Mouse (Mus musculus): Measurements from ENCODE around the gene Pepd. TPM values are rescaled to one million over a fixed set of nuclear protein-coding genes. Genes with fewer than 3 reads are reported as not detected.

Gene Pepd
- polyA plus RNA-seq, 1 experiment, result 4.7 TPM

DNA sequence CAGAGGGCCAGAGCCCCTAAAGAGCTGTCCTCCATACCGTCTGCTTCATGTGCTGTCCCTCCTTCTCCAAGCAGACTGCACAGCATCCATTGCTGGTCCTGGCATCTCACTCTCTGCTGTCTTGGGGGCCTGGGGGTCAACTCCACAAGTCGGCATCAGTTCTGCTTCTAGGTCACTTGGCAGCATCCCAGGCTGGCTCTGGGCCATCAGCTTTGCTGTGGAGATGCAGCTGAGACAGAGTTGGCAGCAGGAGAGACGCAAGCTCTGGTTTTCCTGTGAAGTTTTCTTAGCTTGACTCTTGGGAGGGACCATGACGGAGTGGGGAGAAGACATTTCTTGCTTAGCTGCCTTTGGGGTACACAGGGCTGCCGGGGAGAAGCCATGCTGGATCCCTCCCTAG lies 13.0 kb downstream of the Pepd start:
- TF ChIP-seq TAL1 (IDR thresholded peaks at IDR 0.05; ENCODE audit: low read length), result no peak
- TF ChIP-seq GATA1 (IDR thresholded peaks at IDR 0.05; ENCODE audit: low read length), result no peak
- Histone ChIP-seq H3K4me1 (ENCODE audit: control insufficient read depth) (peaks cover 11% of the 10 kb centered on the region), H3K9me3 (ENCODE audit: control insufficient read depth, low read length) (no peaks in the 10 kb centered on the region), H3K36me3 (ENCODE audit: control insufficient read depth) (peaks cover 27% of the 10 kb centered on the region), H3K27me3 (ENCODE audit: control insufficient read depth) (no peaks in the 10 kb centered on the region), H3K4me3 (replicated peaks) (no peak overlapping the region)

DNA sequence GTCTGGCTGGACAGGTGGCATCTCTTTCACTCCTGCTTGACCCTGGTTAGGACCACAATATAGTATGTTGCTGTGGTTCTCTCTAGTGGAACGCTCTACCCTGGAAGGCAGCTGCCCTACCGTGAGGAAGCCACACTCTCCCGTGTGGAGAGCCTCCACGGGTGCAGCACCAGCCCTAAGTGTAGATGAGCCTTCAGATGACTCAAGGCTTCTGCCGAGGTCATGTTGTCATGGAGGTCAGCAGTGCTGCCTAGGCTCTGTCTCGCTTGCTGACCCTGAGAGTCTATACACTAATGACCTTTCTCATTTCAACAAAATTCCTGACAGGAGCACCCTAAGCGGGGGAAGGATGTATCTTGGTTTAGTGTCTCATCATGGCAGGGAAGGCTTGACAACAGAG lies 13.8 kb downstream of the Pepd start:
- H3K4me3 ChIP-seq (replicated peaks), result no peak overlapping the region
- peaks cover 27% of the 10 kb centered on the region for H3K36me3 ChIP-seq (ENCODE audit: control insufficient read depth)
- H3K9me3 ChIP-seq (ENCODE audit: control insufficient read depth, low read length), result no peaks in the 10 kb centered on the region
- H3K27me3 ChIP-seq (ENCODE audit: control insufficient read depth), result no peaks in the 10 kb centered on the region
- TF ChIP-seq GATA1 (IDR thresholded peaks at IDR 0.05; ENCODE audit: low read length) (no peak), TAL1 (IDR thresholded peaks at IDR 0.05; ENCODE audit: low read length) (no peak)
- peaks cover 9% of the 10 kb centered on the region for H3K4me1 ChIP-seq (ENCODE audit: control insufficient read depth)

DNA sequence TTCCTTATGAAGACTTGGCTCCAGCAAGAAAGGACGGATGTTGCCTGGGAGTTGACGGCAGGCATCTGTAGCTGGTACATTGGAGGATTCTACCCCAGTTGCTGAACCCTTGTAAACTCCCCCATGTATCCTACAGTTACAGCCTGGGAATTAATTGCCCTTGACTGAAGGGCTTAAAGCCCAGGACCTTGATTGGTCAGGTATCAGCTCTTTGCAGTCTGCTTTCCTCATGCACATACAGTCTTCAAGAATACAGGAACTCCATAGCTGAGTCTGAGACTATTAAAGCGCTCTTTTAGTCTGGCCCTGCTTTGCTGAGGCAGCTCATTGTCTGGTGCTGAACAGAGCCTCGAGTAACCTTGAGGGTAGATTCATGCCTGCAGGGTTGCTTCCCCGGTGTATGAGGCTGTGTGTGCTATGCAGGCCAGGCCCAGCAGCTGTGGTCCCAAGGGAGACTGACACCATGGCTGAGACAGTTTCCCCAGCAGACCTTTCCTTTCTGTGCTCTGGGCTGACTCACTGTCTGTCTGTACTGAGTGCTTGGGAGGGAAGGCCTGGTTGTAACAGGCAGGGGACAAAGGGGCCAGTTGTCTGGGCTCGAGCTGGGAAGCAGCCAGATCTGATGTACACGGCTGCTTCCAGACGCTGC lies 17.6 kb downstream of the Pepd start:
- H3K9me3 ChIP-seq (ENCODE audit: control insufficient read depth, low read length), result no peaks in the 10 kb centered on the region
- no peak overlapping the region for H3K4me3 ChIP-seq (replicated peaks)
- TF ChIP-seq TAL1 (IDR thresholded peaks at IDR 0.05; ENCODE audit: low read length) (no peak), GATA1 (IDR thresholded peaks at IDR 0.05; ENCODE audit: low read length) (no peak)
- H3K4me1 ChIP-seq (ENCODE audit: control insufficient read depth), result peaks cover 35% of the 10 kb centered on the region
- H3K36me3 ChIP-seq (ENCODE audit: control insufficient read depth), result peaks cover 26% of the 10 kb centered on the region
- H3K27me3 ChIP-seq (ENCODE audit: control insufficient read depth), result no peaks in the 10 kb centered on the region

DNA sequence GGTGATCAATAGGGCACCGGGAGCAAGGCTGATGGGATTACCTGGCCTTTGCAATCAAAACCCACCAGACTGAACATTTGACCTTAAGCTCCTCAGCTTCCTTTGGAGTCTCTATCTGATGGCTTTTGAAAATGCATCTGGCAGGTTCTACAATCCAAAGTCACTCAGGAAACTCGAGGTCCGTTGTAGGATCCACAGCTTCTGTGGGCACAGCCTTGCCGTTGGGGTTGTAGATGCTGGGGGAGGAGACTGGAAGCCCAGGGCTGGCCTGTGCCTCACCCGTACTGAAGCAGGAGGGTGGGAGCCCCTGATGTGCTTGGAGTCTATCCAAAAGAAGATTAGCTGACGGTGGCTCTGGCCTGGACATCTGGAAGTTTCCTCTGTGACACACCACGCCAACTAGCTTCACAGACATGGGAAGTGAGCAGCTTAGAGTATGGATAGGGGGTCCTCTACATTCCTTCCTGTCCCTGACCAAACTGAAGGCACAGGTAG lies 18.1 kb downstream of the Pepd start:
- TF ChIP-seq GATA1 (IDR thresholded peaks at IDR 0.05; ENCODE audit: low read length) (no peak), TAL1 (IDR thresholded peaks at IDR 0.05; ENCODE audit: low read length) (no peak)
- peaks cover 27% of the 10 kb centered on the region for H3K36me3 ChIP-seq (ENCODE audit: control insufficient read depth)

DNA sequence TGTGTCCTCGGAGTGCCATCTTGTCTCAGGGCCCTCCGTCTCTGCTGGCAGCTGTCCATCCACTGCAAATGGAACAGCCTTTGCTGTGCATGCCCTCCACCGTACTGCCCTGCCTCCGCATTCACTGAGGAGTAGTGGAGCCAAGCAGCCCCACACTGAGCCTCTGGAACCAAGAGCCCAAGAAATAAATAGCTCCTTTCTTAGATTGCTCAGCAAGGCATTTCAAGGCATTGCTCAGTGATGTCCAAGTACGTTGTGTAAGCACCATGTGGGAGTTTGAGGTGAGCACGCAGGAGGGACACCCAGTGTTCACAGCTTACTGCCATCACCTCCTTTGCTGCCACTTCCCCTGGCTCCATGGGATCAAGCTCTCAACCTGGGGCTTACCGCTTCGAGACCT lies 20.5 kb downstream of the Pepd start:
- TF ChIP-seq TAL1 (IDR thresholded peaks at IDR 0.05; ENCODE audit: low read length) (no peak), GATA1 (IDR thresholded peaks at IDR 0.05; ENCODE audit: low read length) (no peak)

More for the DNA sequence above, 18.1 kb downstream of the Pepd start:
- H3K9me3 ChIP-seq (ENCODE audit: control insufficient read depth, low read length), result no peaks in the 10 kb centered on the region
- no peak overlapping the region for H3K4me3 ChIP-seq (replicated peaks)
- H3K4me1 ChIP-seq (ENCODE audit: control insufficient read depth), result peaks cover 35% of the 10 kb centered on the region
- H3K27me3 ChIP-seq (ENCODE audit: control insufficient read depth), result no peaks in the 10 kb centered on the region

DNA sequence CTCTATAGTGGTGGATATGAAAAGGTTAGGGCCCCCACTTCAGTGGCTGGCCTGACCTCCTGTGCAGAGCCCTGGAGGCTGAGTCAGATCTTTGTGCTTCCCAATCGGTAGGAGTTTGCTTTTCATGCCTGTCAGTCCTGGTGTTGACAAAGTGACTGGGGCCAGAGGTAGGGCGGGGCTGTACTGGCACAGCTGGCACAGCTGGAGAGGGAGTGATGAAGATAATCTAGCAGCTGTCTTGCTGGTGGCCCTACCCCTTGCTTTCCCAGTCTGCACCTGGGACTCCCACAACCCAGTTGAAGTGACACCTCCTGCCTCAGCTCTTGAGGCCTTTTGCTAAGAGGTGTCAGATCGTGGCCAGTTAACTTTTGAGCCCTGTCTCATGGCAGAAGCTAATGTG lies 21.0 kb downstream of the Pepd start:
- peaks cover 35% of the 10 kb centered on the region for H3K4me1 ChIP-seq (ENCODE audit: control insufficient read depth)
- H3K27me3 ChIP-seq (ENCODE audit: control insufficient read depth), result no peaks in the 10 kb centered on the region
- no peak; the same call in 1 of the 2 replicates for TF ChIP-seq GATA1 (IDR thresholded peaks at IDR 0.05; ENCODE audit: low read length)
- peak; percentile 65 for TF ChIP-seq TAL1 (IDR thresholded peaks at IDR 0.05; ENCODE audit: low read length)
- H3K9me3 ChIP-seq (ENCODE audit: control insufficient read depth, low read length), result peaks cover 11% of the 10 kb centered on the region
- H3K36me3 ChIP-seq (ENCODE audit: control insufficient read depth), result peaks cover 37% of the 10 kb centered on the region
- peak overlapping the region; percentile 25 for H3K4me3 ChIP-seq (replicated peaks)

More for the DNA sequence above, 20.5 kb downstream of the Pepd start:
- Histone ChIP-seq H3K4me3 (replicated peaks) (peak overlapping the region; percentile 25), H3K4me1 (ENCODE audit: control insufficient read depth) (peaks cover 35% of the 10 kb centered on the region), H3K9me3 (ENCODE audit: control insufficient read depth, low read length) (peaks cover 11% of the 10 kb centered on the region), H3K36me3 (ENCODE audit: control insufficient read depth) (peaks cover 37% of the 10 kb centered on the region), H3K27me3 (ENCODE audit: control insufficient read depth) (no peaks in the 10 kb centered on the region)

DNA sequence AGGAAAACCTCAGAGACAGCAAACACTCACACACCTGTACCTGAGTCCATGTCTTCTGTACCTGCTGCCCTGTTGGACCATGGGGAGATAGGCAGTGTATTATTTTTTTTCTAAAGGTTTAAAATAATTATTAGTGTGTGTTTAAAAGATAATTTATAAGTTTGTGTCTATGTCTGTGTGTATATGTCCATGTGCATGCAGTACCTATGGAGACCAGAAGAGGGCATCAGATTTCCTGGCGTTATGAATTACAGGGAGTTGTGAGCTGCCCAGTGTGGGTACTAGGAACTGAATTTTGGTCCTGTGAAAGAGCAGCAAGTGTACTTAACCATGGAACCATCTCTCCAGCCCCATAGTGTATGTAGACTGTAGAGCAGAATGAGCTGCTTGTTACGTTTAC lies 24.2 kb downstream of the Pepd start:
- Histone ChIP-seq H3K27me3 (ENCODE audit: control insufficient read depth) (no peaks in the 10 kb centered on the region), H3K36me3 (ENCODE audit: control insufficient read depth) (peaks cover 35% of the 10 kb centered on the region), H3K4me3 (replicated peaks) (no peak overlapping the region), H3K4me1 (ENCODE audit: control insufficient read depth) (peaks cover 27% of the 10 kb centered on the region), H3K9me3 (ENCODE audit: control insufficient read depth, low read length) (peaks cover 11% of the 10 kb centered on the region)
- TF ChIP-seq TAL1 (IDR thresholded peaks at IDR 0.05; ENCODE audit: low read length), result no peak
- TF ChIP-seq GATA1 (IDR thresholded peaks at IDR 0.05; ENCODE audit: low read length), result no peak

DNA sequence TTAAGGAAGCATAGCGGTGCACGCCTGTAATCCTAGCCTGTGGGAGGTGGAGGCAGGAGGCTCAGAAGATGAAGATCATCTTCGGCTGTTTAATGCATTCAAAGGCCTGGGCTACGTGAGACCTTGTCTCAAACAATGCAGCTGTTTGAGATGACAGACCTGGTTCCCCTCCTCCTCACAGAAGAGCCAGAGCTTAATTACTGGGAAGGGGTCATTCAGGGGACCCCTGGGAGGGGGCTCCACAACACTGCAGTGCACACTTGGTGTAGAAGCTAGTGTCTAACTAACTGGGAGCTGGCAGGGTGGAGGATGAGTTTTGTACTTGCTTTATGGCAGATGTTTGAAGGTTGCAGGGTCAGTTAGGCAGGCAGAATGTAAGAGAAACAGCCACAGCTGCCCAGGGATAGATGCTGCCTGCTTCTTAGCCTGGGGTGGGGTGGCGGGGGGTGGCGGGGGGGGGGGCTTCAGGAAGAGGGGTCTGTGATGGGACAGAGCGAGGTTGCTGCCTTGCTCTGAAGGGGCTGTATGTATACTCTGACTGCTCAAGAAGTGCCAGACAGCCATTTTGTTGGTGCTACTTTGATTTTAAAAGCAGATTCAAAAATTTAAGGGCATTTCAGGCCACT lies 26.6 kb downstream of the Pepd start:
- Histone ChIP-seq H3K4me3 (replicated peaks) (no peak overlapping the region), H3K4me1 (ENCODE audit: control insufficient read depth) (peaks cover 6% of the 10 kb centered on the region), H3K36me3 (ENCODE audit: control insufficient read depth) (peaks cover 44% of the 10 kb centered on the region), H3K27me3 (ENCODE audit: control insufficient read depth) (no peaks in the 10 kb centered on the region), H3K9me3 (ENCODE audit: control insufficient read depth, low read length) (peaks cover 11% of the 10 kb centered on the region)
- TF ChIP-seq GATA1 (IDR thresholded peaks at IDR 0.05; ENCODE audit: low read length), result no peak
- no peak for TF ChIP-seq TAL1 (IDR thresholded peaks at IDR 0.05; ENCODE audit: low read length)

DNA sequence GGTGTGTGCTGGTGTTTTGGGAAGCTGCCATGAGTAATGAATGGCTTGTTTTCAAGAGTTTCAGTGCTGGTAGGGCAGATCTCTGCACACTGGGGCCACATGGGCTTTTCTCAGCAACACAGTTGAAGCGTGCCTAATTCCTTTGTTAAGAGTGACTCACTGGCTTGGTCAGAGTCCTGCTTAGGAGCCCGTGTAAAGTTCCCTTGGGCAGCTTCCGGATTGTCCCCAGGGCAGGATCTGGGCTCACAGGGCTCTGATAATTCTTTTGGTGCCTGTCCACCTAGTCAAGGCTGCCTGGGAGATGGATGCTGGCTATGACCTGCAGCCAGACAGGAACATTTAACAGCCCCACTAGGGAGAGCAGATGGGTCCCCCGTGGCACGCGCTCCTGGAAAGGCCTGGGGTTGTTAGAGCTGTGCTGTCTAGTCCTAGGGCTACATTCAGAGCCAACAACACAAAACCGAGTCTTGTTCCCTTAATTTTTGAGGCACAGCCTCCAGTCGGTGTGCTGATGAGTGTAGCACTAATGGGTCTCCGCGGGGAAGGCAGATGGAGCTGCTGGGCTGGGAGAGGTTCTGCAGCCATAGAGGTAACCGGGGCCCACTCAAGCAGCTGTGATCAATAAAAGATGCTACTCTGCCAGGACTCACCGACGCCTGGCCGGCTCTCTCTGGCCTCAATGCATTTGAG lies 27.2 kb downstream of the Pepd start:
- peaks cover 39% of the 10 kb centered on the region for H3K36me3 ChIP-seq (ENCODE audit: control insufficient read depth)
- peaks cover under 1% of the 10 kb centered on the region for H3K4me1 ChIP-seq (ENCODE audit: control insufficient read depth)
- peaks cover 11% of the 10 kb centered on the region for H3K9me3 ChIP-seq (ENCODE audit: control insufficient read depth, low read length)
- TF ChIP-seq GATA1 (IDR thresholded peaks at IDR 0.05; ENCODE audit: low read length) (no peak), TAL1 (IDR thresholded peaks at IDR 0.05; ENCODE audit: low read length) (no peak)
- H3K27me3 ChIP-seq (ENCODE audit: control insufficient read depth), result no peaks in the 10 kb centered on the region
- no peak overlapping the region for H3K4me3 ChIP-seq (replicated peaks)
